Mouse (Mus musculus) layer of hippocampus, adult 2 months (tissue): ENCODE measurements at regions not wholly inside any gene's neighbourhood (a gene's known extent, or its start where the extent isn't known, plus 50 kb on each side); places are given as distances from the start of the nearest gene placed in this dataset.
A peak's percentile ranks its signal among the peaks of the same experiment; 100 is the strongest.

Experiments
- DNase-seq, 2 experiments: peaks; one replicate each; pipeline ENCODE4 v3.0.0; 2022; ENCODE audit warnings: low spot score in 2 of 2
- H3K27ac ChIP-seq: fragments of 200-600 bp; 2 replicates; pipeline ENCODE4 v1.8.1; 2022
- H3K4me3 ChIP-seq: fragments of 200-600 bp; 2 replicates; pipeline ENCODE4 v1.8.1; 2022; ENCODE audit warnings: mild to moderate bottlenecking
- CTCF ChIP-seq: fragments of 200-600 bp; conservative IDR thresholded peaks from 2 replicates; pipeline ENCODE4 v1.8.1; 2022; ENCODE audit warnings: antibody characterized with exemption, mild to moderate bottlenecking, moderate library complexity

GRCm38 (mm10) chr3:70682965-70683767 is 675.8 kb downstream of the Otol1 start:
- no peak overlapping the region for H3K4me3 ChIP-seq
- DNase-seq, result no peak
- TF ChIP-seq CTCF, result no peak
- H3K27ac ChIP-seq, result 0 out of 2 replicates have a peak overlapping the region, but pooled peaks have one; percentile 10

- no peak for TF ChIP-seq CTCF
- no peak for DNase-seq
- H3K27ac ChIP-seq, result no peak overlapping the region
- H3K4me3 ChIP-seq, result no peak overlapping the region
These were observed 676.8 kb downstream of the Otol1 start for GRCm38 (mm10) chr3:70684251-70684650.
